Mouse (Mus musculus) thymus, adult 2 months (tissue): ENCODE results near the gene Grin3b. TPM values are rescaled to one million over a fixed set of nuclear protein-coding genes. Genes with fewer than 3 reads are reported as not detected.

Source experiments
- DNase-seq: peaks from one replicate; pipeline ENCODE4 v3.0.0; 2021
- H3K27ac ChIP-seq: fragments of 200-500 bp; 2 replicates; pipeline ENCODE4 v1.5.1; 2012; ENCODE audit warnings: low read length, control low read depth; ENCODE audit not compliant: control insufficient read depth, insufficient read depth
- H3K27me3 ChIP-seq: fragments of 200-500 bp; 2 replicates; pipeline ENCODE4 v1.6.1; 2012; ENCODE audit warnings: mild to moderate bottlenecking, low read length, moderate library complexity, mixed read lengths; ENCODE audit not compliant: control insufficient read depth, insufficient read depth
- H3K36me3 ChIP-seq: fragments of 200-500 bp; 2 replicates; pipeline ENCODE4 v1.6.1; 2012; ENCODE audit warnings: mild to moderate bottlenecking, low read length, moderate library complexity; ENCODE audit not compliant: control insufficient read depth, insufficient read depth
- H3K4me1 ChIP-seq: fragments of 200-500 bp; replicated peaks from 2 replicates; pipeline ENCODE4 v1.6.1; 2012; ENCODE audit warnings: low read length; ENCODE audit not compliant: control insufficient read depth, insufficient read depth
- H3K4me3 ChIP-seq: fragments of 200-500 bp; 2 replicates; pipeline ENCODE4 v1.5.1; 2012; ENCODE audit warnings: mild to moderate bottlenecking, low read length, control low read depth, moderate library complexity; ENCODE audit not compliant: control insufficient read depth, insufficient read depth
- CTCF ChIP-seq: fragments of 200-500 bp; IDR thresholded peaks from 2 replicates; pipeline ENCODE4 v1.5.1; 2012; ENCODE audit warnings: mild to moderate bottlenecking, control low read depth, low read length, moderate library complexity, borderline replicate concordance; ENCODE audit not compliant: control insufficient read depth, poor library complexity, insufficient read depth; ENCODE audit errors: extremely low read depth
- POLR2A ChIP-seq: fragments of 200-500 bp; IDR thresholded peaks from 2 replicates; pipeline ENCODE4 v1.6.1; 2012; ENCODE audit warnings: mild to moderate bottlenecking, low read length, control low read depth, moderate library complexity; ENCODE audit not compliant: control insufficient read depth, poor library complexity, insufficient read depth; ENCODE audit errors: extremely low read depth
- WGBS: fragments of 180-500 bp; shearing (Covaris S2); methylation state at CpG from one replicate; pipeline ENCODE4 v1.1.7; 2018; 5-methylcytosine and 5-hydroxymethylcytosine counted together
- polyA plus RNA-seq: library from polyadenylated mRNA; depleted of rRNA; stranded (reverse); fragments of >200 nt; gene quantifications from 2 replicates; pipeline ENCODE4 v1.2.3, GENCODE M21; 2012

Gene Grin3b
- polyA plus RNA-seq, 1 experiment = 0.07 TPM

GRCm38 (mm10) chr10:79996272-79997033, 25.9 kb downstream of the Grin3b start, which contains the start of gene Abca7:
Abca7 (plus strand) TSS chr10:79996494.
- TF ChIP-seq CTCF (peak; percentile 58; the same call in 1 of the 2 replicates), POLR2A (no peak; the same call in 1 of the 2 replicates)
- Histone ChIP-seq H3K4me1 (peaks cover 27% of the 10 kb centered on the region), H3K36me3 (peaks cover 16% of the 10 kb centered on the region), H3K4me3 (peak within 1 kb of the TSS; percentile 60), H3K27me3 (no peaks in the 10 kb centered on the region), H3K27ac (peak within 1 kb of the TSS; percentile 51; the same call in 1 of the 2 replicates)
- WGBS = under 1% methylated on average over 33 of the region's 34 CpGs
- DNase-seq = peak; percentile 98

- 7% methylated on average over 35 of the region's 35 CpGs for WGBS
- no peaks in the 10 kb centered on the region for H3K27me3 ChIP-seq
- H3K27ac ChIP-seq = peak overlapping the region; percentile 3; the same call in 1 of the 2 replicates
- peaks cover 13% of the 10 kb centered on the region for H3K36me3 ChIP-seq
- DNase-seq = peak; percentile 80
- H3K4me3 ChIP-seq = peak overlapping the region; percentile 60
- peaks cover 27% of the 10 kb centered on the region for H3K4me1 ChIP-seq
- TF ChIP-seq CTCF (no peak), POLR2A (no peak)
Measured at GRCm38 (mm10) chr10:79997034-79997760, 26.7 kb downstream of the Grin3b start.

- no peak for TF ChIP-seq POLR2A
- TF ChIP-seq CTCF = no peak
- H3K36me3 ChIP-seq = peaks cover 10% of the 10 kb centered on the region
- H3K4me1 ChIP-seq = peaks cover 27% of the 10 kb centered on the region
- H3K27ac ChIP-seq = no peak overlapping the region
- DNase-seq = no peak
- H3K4me3 ChIP-seq = no peak overlapping the region
- 93% methylated on average over 15 of the region's 15 CpGs for WGBS
- H3K27me3 ChIP-seq = no peaks in the 10 kb centered on the region
Measured at GRCm38 (mm10) chr10:79997819-79998218, 27.3 kb downstream of the Grin3b start.

- H3K36me3 ChIP-seq = no peaks in the 10 kb centered on the region
- H3K4me3 ChIP-seq = no peak overlapping the region
- no peaks in the 10 kb centered on the region for H3K27me3 ChIP-seq
- no peak for DNase-seq
- WGBS = 96% methylated on average over 9 of the region's 9 CpGs
- TF ChIP-seq POLR2A = no peak
- peaks cover 8% of the 10 kb centered on the region for H3K4me1 ChIP-seq
- no peak overlapping the region for H3K27ac ChIP-seq
Measured at GRCm38 (mm10) chr10:80001945-80002344, 31.4 kb downstream of the Grin3b start.

DNA sequence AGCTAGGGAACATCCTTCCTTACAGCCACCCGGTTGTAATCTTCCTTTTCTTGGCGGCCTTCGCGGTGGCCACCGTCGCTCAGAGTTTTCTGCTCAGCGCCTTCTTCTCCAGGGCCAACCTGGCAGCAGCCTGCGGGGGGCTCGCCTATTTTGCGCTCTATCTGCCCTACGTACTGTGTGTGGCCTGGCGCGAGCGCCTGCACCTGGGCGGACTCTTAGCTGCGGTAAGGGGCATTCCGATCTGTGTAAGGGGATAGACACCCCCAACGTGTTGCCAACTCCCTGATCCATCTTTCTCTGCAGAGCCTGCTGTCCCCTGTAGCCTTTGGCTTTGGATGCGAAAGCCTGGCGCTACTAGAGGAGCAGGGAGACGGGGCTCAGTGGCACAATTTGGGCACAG, 32.3 kb downstream of the Grin3b start:
- TF ChIP-seq POLR2A (no peak), CTCF (no peak)
- Histone ChIP-seq H3K4me3 (no peak overlapping the region), H3K27me3 (no peaks in the 10 kb centered on the region), H3K27ac (no peak overlapping the region), H3K4me1 (no peaks in the 10 kb centered on the region), H3K36me3 (no peaks in the 10 kb centered on the region)
- WGBS = 94% methylated on average over 21 of the region's 21 CpGs
- DNase-seq = no peak

- no peaks in the 10 kb centered on the region for H3K27me3 ChIP-seq
- WGBS = 93% methylated on average over 9 of the region's 9 CpGs
- H3K4me1 ChIP-seq = no peaks in the 10 kb centered on the region
- H3K27ac ChIP-seq = no peak overlapping the region
- no peaks in the 10 kb centered on the region for H3K36me3 ChIP-seq
- H3K4me3 ChIP-seq = no peak overlapping the region
- DNase-seq = no peak
- TF ChIP-seq CTCF = no peak
Measured at GRCm38 (mm10) chr10:80003374-80004232, 33.1 kb downstream of the Grin3b start.
